Comparison of ENCODE assay signal across 21 mouse cellular contexts in the genomic region with DNA sequence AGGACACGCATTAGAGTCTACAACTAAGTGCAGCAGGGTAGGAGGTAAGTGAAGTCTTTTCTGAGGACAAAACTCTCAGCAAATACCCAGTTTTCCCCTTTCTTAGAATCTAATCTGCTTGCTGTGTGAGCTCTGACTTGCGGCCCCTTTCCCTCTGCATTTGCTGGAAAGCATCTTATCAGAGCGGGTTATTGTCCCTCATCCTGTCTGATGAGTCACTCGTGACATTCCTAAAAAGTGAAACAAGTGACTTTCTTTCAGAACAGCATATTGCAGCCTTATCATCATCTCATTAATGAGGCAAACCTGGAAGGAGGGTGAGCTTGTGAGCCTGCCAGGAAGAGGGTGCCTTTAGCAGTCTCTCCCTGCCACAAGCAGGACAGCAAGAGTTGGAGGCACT.
A peak's percentile ranks its signal among the peaks of the same experiment; 100 is the strongest.
DNase-seq lines count a peak whose midpoint lies in the region; ATAC-seq and TF ChIP-seq lines count a peak whose summit lies in the region.
"Had no signal": no experiment of that assay in that cellular context is flagged by ENCODE, and none has a peak within 500 bp of the region (broad histone marks: within the 10 kb centered on the region; RNA-seq: fewer than 3 reads in every experiment).

No protein-coding gene starts in this region.

- ATAC-seq in heart, embryonic 13.5 days (ENCODE audit: extremely low read depth, insufficient number of reproducible peaks, low FRiP score, low TSS enrichment): no peak
- ATAC-seq: activated CD4-positive, CD25-positive, alpha-beta regulatory T cell, adult 4 months; CD4-positive, CD25-positive, alpha-beta regulatory T cell, adult 4 months; hindbrain, postnatal 0 days; liver, embryonic 12.5 days had no signal

- intact Hi-C loops in heart, postnatal 14 days (cut with DNase I): no loop called here
- intact Hi-C loops in left cerebral cortex, adult 2 months (cut with DNase I): no loop called here

- H3K9me3 ChIP-seq in heart, embryonic 13.5 days: no peaks in the 10 kb centered on the region
- H3K9me3 ChIP-seq: hindbrain, embryonic 10.5 days; limb, embryonic 12.5 days; liver, embryonic 12.5 days had no signal

- no peak for TF ChIP-seq CTCF in left cerebral cortex, adult 2 months (IDR thresholded peaks at IDR 0.05)

- no peaks in the 10 kb centered on the region for H3K27me3 ChIP-seq in heart, embryonic 13.5 days (replicated peaks)
- H3K27me3 ChIP-seq: forebrain, embryonic 12.5 days; limb, embryonic 12.5 days; liver, embryonic 12.5 days had no signal

- H3K4me2 ChIP-seq in heart, embryonic 13.5 days: no peak overlapping the region
- H3K4me2 ChIP-seq: forebrain, embryonic 12.5 days; limb, embryonic 12.5 days; liver, embryonic 12.5 days had no signal

- peak overlapping the region; percentile 79 for H3K27ac ChIP-seq in heart, embryonic 13.5 days (replicated peaks)
- H3K27ac ChIP-seq in left cerebral cortex, adult 2 months: peak overlapping the region; percentile 47; the same call in 1 of the 2 replicates
- H3K27ac ChIP-seq: forebrain, embryonic 12.5 days; hindbrain, embryonic 10.5 days; hindbrain, postnatal 0 days; limb, embryonic 12.5 days; liver, embryonic 12.5 days; stomach, postnatal 0 days had no signal

- H3K36me3 ChIP-seq in heart, embryonic 13.5 days: peaks cover 67% of the 10 kb centered on the region

- H3K4me1 ChIP-seq in heart, embryonic 13.5 days: peaks cover 74% of the 10 kb centered on the region
- H3K4me1 ChIP-seq: forebrain, embryonic 12.5 days; limb, embryonic 12.5 days had no signal

- WGBS in heart, embryonic 13.5 days: 27% methylated on average over 4 of the region's 4 CpGs

- no peak for DNase-seq in heart, postnatal 14 days
- DNase-seq in left cerebral cortex, adult 2 months (ENCODE audit: extremely low spot score in 1 of 2, low spot score in 2 of 2): no peak
- DNase-seq in left cerebral cortex, adult 8-10 months (ENCODE audit: low spot score in 2 of 2): no peak
- peak; percentile 19 for DNase-seq in c-Kit-positive CD71-positive TER-119-positive erythroid progenitor cells, embryonic 14.5 days (ENCODE audit: low spot score)
- DNase-seq in urinary bladder, postnatal 36 days (ENCODE audit: low spot score in 2 of 2): no peak
- no peak for DNase-seq in adipocyte (ENCODE audit: low spot score)
- DNase-seq: cerebellum, postnatal 10 days; heart, adult 11 months; kidney, adult 9 months; kidney, postnatal 25 days; lung, adult 2 months; right cerebral cortex, postnatal 4 days had no signal

- H3K4me3 ChIP-seq in heart, embryonic 13.5 days: no peak overlapping the region
- H3K4me3 ChIP-seq in left cerebral cortex, adult 2 months: no peak overlapping the region
- H3K4me3 ChIP-seq: forebrain, embryonic 12.5 days; hindbrain, embryonic 10.5 days; limb, embryonic 12.5 days; liver, embryonic 12.5 days had no signal

- H3K9ac ChIP-seq in heart, embryonic 13.5 days: peak overlapping the region; percentile 63; the same call in 1 of the 2 replicates
- H3K9ac ChIP-seq: forebrain, embryonic 12.5 days; limb, embryonic 12.5 days; liver, embryonic 12.5 days had no signal
